Mouse (Mus musculus) spleen, postnatal 4 days (tissue): Measurements from ENCODE around the gene Arhgef40.

Experiments
- DNase-seq, 2 experiments: peaks; one replicate each; pipeline ENCODE4 v3.0.0; 2022; ENCODE audit warnings: low spot score in 2 of 2

Gene Arhgef40

DNA sequence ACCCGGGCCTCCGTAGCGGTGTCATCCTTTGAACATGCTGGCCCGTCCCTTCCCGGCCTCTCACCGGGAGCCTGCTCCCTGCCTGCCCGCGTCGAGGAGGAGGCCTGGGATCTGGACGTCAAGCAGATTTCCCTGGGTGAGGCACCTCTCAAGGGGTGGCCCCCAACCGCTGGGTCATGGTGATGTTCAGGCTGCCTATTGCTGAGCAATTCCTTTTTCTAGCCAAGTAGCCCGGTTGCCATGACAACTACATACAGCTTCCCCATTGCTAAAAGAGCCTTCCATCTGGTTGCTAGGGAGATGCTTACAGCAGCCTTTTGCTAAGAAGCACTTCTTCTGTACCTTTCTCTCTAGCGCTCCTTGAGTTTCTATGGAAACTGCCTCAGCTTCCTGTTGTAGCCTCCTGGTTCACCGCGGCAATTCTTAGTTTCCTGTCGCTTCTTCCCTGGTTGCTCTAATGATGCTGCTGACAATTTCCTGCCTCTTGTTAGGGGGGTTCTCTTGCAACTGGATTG is 19.5 kb downstream of the Arhgef40 start:
- DNase-seq, result no peak

GRCm38 (mm10) chr14:52005141-52005540 is 20.6 kb downstream of the Arhgef40 start:
- no peak for DNase-seq

GRCm38 (mm10) chr14:52005616-52006015 is 21.1 kb downstream of the Arhgef40 start:
- no peak for DNase-seq

- no peak for DNase-seq
These were observed 21.7 kb downstream of the Arhgef40 start for GRCm38 (mm10) chr14:52006241-52006640.

DNA sequence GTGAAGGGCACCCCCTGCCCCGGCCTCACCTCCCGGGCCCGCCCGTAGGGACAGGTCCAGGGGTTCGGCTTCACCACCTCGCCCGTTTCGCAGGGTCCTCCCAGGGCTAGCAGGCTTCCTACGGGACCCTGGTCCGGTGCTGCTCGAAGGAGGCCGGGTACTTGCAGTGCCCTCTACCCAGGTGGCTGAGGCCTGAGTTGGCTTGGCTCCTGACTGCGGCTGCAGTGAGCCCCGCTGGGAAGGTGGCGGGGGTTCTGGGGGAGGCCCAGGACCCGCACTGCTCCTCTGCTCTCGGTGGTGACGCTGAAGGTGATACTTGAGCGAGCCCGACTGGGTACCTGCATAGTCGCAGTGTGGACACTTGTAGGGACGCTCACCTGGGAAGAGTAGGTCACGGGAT is 22.3 kb downstream of the Arhgef40 start:
- DNase-seq, result no peak

GRCm38 (mm10) chr14:52008321-52009203 is 24.0 kb downstream of the Arhgef40 start:
- peak; percentile 90 to 98 for DNase-seq

GRCm38 (mm10) chr14:52009361-52009760 is 24.8 kb downstream of the Arhgef40 start:
- DNase-seq, result peak in 1 of 2 experiments; percentile 61

DNA sequence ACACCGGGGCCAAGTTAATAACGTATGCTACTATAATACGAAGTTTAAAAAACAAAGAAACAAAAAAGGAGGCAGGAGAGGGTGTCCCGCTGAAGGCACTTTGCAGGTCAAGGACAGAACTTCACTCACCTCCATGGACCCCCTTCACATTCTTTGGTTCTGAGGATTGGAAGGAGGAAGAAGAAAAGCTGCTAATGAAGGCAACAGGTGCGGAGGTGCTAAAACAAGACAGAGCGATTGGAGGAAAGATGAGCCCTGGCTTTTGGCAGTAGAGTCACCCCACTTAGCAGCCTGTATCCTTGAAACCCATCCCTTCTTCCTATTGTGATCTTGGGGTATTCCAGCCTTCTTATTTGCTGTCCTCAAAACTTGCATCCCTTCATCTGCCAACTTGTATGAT is 25.3 kb downstream of the Arhgef40 start:
- peak in 1 of 2 experiments; percentile 52 for DNase-seq

GRCm38 (mm10) chr14:52010446-52011111 is 26.1 kb downstream of the Arhgef40 start:
- peak in 1 of 2 experiments; percentile 56 for DNase-seq

DNA sequence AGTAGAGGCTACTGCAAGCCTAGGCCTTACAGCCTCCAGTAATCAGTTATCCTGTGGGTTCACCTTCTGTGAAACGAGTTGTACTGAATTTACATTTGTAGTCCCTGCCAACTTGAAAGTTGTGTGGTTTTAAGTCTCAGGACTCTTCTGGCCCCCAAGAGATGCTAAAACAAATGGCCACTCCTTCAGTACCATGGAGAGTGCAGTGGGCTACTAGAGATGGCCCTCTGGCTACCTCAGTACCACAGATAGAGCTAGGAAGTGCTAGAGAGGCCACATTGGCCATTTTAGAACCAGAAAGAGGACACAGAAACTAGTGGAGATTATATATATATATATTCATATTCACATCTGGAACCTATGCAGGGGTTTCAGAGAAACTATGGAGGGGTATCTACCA is 27.2 kb downstream of the Arhgef40 start:
- no peak for DNase-seq

DNA sequence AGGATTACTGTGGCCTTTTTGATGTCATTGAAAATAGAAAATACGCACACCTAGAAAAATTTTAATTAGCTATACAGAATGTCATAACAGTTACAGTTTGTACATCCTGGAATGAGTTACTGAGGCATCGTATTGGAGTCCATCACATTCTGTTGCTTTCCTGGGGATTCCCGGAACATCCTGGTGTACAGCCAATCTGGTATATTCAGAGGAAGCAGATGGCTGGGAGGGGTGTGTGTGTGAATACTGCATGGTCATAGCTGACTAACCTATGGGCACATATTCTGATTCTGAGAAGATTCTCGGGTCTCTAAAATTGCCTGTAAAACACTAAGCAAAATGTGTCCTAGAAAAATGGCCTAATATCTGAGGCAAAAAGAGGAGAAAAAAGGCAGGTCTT is 27.6 kb downstream of the Arhgef40 start:
- DNase-seq, result no peak

- no peak for DNase-seq
These were observed 28.0 kb downstream of the Arhgef40 start for GRCm38 (mm10) chr14:52012553-52012952.

DNA sequence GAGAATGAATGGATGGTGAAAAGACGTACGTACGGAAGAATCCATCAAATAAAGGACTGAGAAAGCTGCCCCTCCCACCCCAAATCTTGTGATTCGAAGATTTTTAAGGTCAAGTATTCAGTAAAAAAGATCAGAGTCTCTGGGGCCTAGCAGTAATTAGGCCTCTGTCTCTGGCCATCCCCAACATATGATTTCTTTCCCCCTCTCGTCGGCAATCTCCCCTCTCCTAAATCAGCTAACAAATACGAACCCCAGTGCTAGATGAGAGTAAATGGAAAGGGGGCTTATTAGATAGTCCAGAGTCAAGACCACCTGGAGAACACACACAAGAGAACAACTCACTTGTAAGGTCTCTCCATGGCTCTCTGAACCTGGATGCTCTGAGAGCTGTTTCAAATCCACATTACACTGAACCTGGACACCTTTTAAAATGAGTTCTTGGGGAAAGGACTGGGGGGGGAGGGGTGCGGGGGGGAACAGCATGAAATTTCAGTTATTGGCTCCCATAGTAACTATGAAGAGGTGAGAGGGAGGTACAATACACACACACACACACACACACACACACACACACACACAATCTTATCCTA is 28.6 kb downstream of the Arhgef40 start:
- no peak for DNase-seq

GRCm38 (mm10) chr14:52013771-52014219 is 29.3 kb downstream of the Arhgef40 start:
- DNase-seq, result peak in 1 of 2 experiments; percentile 66

DNA sequence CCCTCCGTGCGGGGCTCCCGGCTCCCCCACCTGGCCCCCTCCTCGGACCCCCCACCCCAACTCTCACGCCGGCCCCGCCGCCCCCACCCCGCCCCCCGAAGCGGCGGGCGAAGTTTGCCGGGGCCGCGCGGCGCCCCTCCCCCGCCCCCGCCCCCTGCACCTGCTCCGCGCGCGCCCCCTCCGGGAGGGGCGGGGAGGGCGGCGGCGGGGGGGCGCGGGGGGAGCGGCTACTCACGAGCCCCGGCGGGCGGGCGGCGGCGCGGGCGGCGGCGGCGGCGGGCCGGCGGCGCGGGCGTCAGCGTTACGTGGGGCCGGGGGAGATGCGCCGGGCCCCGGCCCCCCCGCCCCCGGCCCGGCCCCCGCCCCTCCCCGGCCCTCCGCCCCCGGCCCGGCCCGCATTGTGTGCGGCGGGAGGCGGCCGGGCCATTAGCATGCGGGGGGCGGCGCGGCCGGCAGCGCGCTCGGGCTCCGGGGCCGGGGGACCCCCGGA is 29.8 kb downstream of the Arhgef40 start:
- DNase-seq, result no peak

DNA sequence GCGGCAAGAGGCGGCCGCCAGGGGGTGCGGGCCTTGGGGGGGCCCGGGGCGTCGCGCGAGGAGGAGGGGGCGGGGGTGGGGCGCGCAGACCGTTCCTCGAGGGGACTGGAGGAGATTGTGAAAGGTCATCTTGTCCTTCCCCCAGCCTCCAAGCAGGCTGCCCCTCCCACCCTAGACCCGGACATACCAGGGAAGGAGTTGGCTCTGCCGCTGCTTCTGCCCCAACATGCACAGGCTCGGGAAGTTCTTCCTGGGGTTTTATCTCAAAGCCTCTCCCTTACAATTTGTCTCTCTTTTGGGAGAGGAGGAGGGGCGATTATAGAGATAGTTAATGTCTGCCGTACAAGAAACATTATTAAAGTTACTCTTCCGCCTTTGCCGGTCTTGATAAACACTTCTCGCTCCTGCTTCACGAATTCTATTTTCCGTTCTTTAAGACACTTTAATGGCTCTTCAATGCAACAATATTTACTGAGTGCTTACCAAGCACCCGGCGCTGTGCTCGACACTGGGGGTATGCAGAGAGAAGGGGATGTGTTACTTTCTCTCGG is 30.3 kb downstream of the Arhgef40 start:
- DNase-seq, result peak in 1 of 2 experiments; percentile 65

DNA sequence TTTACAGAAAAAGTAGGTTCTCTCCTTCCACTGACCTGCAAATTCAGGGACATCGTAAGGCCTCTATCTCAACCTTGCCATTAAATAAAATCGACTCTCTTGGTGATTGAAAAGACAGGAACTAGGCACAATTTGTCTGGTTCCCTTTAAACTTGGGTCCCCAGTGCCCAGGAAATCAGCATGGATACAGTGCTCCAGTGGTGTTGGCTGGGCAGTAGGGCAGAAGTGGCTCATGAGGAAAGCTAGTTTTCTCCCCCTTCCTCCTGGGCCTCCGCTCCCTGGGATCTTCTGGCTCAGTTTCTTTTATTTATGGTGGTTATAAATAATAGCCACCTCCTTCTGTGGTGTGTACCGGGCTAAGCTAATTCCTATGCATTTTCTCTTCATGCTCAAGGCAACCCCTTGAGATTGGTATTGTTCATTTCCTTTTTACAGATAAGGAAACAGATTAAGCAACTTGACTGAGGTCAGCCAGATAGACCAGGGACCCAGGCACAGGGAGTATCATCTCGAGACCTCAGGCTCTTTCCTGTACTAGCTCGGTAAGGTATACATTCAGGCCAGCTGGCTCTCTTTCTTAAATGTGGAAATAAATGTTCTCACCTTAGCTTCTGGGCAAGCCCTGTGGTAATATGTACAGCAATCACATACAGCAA is 31.1 kb downstream of the Arhgef40 start, which contains the start of gene Tmem253:
Gene Tmem253 (plus strand): TSS at position 214 of the 656 bp plus-strand sequence.
- peak in 1 of 2 experiments; percentile 55 for DNase-seq

- DNase-seq, result peak in 1 of 2 experiments; percentile 59
These were observed 32.3 kb downstream of the Arhgef40 start for GRCm38 (mm10) chr14:52016625-52017405.

DNA sequence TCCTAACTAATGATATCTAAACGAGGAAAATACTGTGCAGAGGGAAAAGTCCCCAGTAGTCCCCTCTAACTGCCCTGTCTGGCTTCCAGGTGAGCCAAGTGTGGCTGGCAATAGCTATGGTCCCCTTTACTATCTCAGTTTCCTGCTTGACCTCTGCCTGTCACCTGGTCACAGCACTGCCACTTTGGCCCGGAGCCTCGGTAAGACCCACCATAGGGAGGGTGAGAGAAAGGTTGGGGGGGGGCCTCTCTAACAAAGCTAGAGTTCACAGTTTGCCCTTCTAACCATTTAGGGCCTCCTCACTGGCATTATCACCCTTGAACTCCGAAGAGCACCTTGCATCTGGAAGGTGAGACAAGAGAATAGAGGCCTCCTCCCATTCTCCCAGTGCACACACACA is 33.1 kb downstream of the Arhgef40 start:
- DNase-seq, result peak in 1 of 2 experiments; percentile 56
